Mouse (Mus musculus): Measurements from ENCODE around the gene Spag4.
"Not testable (repeated sequence)": the region's sequence is repeated elsewhere in the genome, so short reads cannot be mapped to it uniquely, and the experiment has no call there.

Spag4 gene

DNA sequence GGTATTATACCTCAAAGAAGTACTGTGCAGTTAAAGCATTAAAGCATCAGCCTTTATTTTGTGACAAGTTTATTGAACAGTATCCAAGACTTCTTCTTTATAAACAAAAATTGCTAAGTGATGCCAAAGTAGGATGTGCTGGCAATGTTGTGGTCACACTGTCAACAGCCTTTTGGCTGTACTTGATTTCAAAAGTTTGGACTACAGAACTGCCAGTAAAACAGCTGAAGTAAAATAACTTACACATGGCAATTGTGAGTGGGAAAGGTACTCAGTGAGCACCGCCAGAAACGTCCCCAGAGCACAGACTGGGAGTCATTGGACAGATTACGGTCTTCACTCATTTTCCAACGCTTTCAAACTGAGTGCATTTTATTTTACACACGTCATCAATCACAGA lies 27.0 kb downstream of the Spag4 start:
- in situ Hi-C loops (cut with MboI; ENCODE audit: unreplicated experiment in 2 of 2), result no loop called here

GRCm38 (mm10) chr2:156110627-156111357 lies 45.8 kb downstream of the Spag4 start:
- in situ Hi-C loops (cut with MboI; ENCODE audit: unreplicated experiment in 2 of 2), result no loop called here

GRCm38 (mm10) chr2:156111358-156112079 lies 46.5 kb downstream of the Spag4 start, which contains the start of the genes Cpne1 and Rbm12:
Gene Cpne1, minus strand, starts transcription at chr2:156111965.
Gene Rbm12, minus strand, starts transcription at chr2:156111978.
- in situ Hi-C loops (cut with MboI; ENCODE audit: unreplicated experiment in 2 of 2), result no loop called here

GRCm38 (mm10) chr2:156112080-156112423 lies 47.1 kb downstream of the Spag4 start:
- in situ Hi-C loops (cut with MboI; ENCODE audit: unreplicated experiment in 2 of 2), result not testable (repeated sequence)

DNA sequence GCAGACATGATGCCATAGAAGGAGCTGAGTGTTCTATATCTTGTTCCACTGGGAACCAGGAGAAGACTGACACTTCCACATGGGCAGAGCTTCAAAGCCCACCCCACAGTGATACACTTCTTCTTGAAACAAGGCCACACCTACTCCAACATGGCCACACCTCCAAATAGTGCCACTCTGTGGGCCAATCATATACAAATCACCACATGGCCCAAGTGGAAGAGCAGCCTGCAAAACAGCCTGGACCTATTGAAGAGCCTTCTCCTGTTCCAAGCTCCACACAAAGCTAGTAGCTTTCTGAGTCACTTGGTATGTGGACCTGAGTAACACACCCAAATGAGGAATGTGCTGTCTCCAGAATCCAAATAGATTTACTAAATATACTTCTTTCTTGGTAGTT lies 54.6 kb downstream of the Spag4 start:
- in situ Hi-C loops (cut with MboI; ENCODE audit: unreplicated experiment in 2 of 2), result no loop called here

All from v-Abl transformed pro-B cells (cell line).